Mouse (Mus musculus) frontal cortex, postnatal 36 days (tissue): Measurements from ENCODE around the gene Hoxb5.

ENCODE experiments used
- DNase-seq, 2 experiments: peaks; one replicate each; pipeline ENCODE4 v3.0.0; 2022; ENCODE audit warnings: low spot score in 2 of 2

Hoxb5 gene

GRCm38 (mm10) chr11:96302381-96303150 is 570 bp upstream of the Hoxb5 start:
- no peak for DNase-seq

GRCm38 (mm10) chr11:96304381-96305195 is 1.5 kb downstream of the Hoxb5 start:
- no peak for DNase-seq

- DNase-seq = no peak
Observed at GRCm38 (mm10) chr11:96305505-96306182, 2.5 kb downstream of the Hoxb5 start.

GRCm38 (mm10) chr11:96306183-96306907 is 3.2 kb downstream of the Hoxb5 start:
- DNase-seq = no peak

- no peak for DNase-seq
Observed at GRCm38 (mm10) chr11:96306908-96307269, 3.8 kb downstream of the Hoxb5 start.

GRCm38 (mm10) chr11:96308763-96309162 is 5.6 kb downstream of the Hoxb5 start:
- no peak for DNase-seq

- DNase-seq = no peak
Observed at GRCm38 (mm10) chr11:96309288-96309687, 6.2 kb downstream of the Hoxb5 start.

GRCm38 (mm10) chr11:96310183-96310938 is 7.2 kb downstream of the Hoxb5 start:
- DNase-seq = no peak

- no peak for DNase-seq
Observed at GRCm38 (mm10) chr11:96311097-96311496, 8.0 kb downstream of the Hoxb5 start.

GRCm38 (mm10) chr11:96311520-96312417 is 8.6 kb downstream of the Hoxb5 start:
- no peak for DNase-seq

GRCm38 (mm10) chr11:96313134-96313533 is 10.0 kb downstream of the Hoxb5 start:
- no peak for DNase-seq

GRCm38 (mm10) chr11:96313806-96314428 is 10.8 kb downstream of the Hoxb5 start:
- DNase-seq = no peak

- no peak for DNase-seq
Observed at GRCm38 (mm10) chr11:96314671-96315343, 11.7 kb downstream of the Hoxb5 start.

- no peak for DNase-seq
Observed at GRCm38 (mm10) chr11:96315344-96315681, 12.2 kb downstream of the Hoxb5 start.

- no peak for DNase-seq
Observed at GRCm38 (mm10) chr11:96316696-96317607, 13.8 kb downstream of the Hoxb5 start.

GRCm38 (mm10) chr11:96317608-96318367 is 14.7 kb downstream of the Hoxb5 start, which contains the start of gene Hoxb4:
Gene Hoxb4, plus strand, starts transcription at chr11:96318267.
- no peak for DNase-seq
